Mouse (Mus musculus): Measurements from ENCODE around the gene Ppp1r13b. TPM values are rescaled to one million over a fixed set of nuclear protein-coding genes. Genes with fewer than 3 reads are reported as not detected.

Ppp1r13b gene
- polyA plus RNA-seq, 1 experiment from 2014 or later = 6.3 TPM

DNA sequence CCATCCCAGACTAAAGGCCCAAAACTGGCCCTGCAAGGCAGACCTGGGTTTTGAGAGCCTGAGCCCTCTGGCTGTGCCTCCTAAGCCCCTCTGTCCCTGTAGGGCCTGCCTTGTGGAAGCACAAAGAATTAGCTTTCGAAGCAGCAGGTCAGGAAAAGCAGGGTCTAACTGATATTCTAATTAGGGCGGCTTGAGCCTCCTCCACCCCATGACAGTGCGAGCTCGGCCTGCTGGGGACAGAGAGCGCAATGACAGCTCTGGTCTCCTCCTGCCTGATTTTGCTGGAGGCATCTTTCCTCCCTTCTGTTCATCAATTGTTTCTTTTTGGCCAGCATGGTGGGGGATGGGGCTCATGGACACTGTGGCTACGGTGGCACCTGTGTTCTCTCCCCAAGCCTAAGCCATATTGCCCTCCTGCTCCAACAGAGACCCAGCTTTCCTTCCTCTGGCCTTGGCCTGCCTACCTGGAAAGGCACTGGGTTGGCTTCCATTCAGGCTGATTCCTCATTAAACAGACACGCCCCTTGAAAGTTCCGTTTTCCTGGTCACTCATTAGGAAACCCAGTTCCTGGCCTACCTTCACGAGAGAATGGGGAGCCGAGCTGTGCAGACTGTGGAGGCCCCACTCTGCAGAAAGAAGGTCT is 35.6 kb upstream of the Ppp1r13b start:
- Histone ChIP-seq H3K9me3 (ENCODE audit: control insufficient read depth, low read length) (no peaks in the 10 kb centered on the region), H3K27ac (ENCODE audit: low read depth, low read length) (no peak overlapping the region), H3K27me3 (ENCODE audit: control insufficient read depth, insufficient read depth, low read length) (no peaks in the 10 kb centered on the region), H3K4me2 (no peak overlapping the region), H3K4me1 (ENCODE audit: control insufficient read depth, insufficient read depth, low read length) (peaks cover 3% of the 10 kb centered on the region; the same call in 1 of the 2 replicates), H3K9ac (ENCODE audit: low read length) (0 out of 2 replicates have a peak overlapping the region, but pooled peaks have one; percentile 2), H3K4me3 (ENCODE audit: low read depth, low read length) (no peak overlapping the region), H3K36me3 (ENCODE audit: control insufficient read depth, insufficient read depth, low read length) (no peaks in the 10 kb centered on the region)
- ATAC-seq (ENCODE audit: low FRiP score) (no peak), DNase-seq (ENCODE audit: low spot score, missing footprints) (peak; percentile 76)
- 66% methylated on average over 10 of the region's 10 CpGs for WGBS

DNA sequence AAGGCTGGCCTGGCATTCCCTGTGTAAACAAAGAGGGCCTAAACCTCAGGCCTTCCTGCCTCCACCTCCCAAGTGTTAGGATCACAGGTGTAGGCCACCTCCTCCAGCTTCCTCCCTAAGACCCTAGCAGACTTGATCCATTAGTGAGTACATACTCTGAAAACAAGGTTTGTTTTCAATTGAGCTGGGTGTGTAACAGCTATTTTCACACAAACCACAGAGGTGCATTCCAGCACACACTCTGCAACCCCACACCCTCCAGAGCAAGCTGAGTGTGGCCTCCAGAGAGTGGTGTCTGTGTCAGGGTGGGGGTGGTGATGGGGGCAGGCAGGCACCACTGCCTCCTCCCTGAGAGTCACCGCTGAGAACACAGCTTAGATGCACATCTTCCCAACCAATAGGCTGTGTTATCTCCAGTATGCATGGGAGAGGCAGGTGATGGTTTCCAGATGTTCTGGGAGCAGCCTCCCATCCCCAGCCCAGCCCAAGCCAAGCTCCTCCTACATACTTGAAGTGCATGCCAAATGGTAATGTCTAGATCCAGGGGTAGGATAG is 30.8 kb upstream of the Ppp1r13b start:
- 71% methylated on average over 1 of the region's 1 CpGs for WGBS
- DNase-seq (ENCODE audit: low spot score, missing footprints) = peak; percentile 66

DNA sequence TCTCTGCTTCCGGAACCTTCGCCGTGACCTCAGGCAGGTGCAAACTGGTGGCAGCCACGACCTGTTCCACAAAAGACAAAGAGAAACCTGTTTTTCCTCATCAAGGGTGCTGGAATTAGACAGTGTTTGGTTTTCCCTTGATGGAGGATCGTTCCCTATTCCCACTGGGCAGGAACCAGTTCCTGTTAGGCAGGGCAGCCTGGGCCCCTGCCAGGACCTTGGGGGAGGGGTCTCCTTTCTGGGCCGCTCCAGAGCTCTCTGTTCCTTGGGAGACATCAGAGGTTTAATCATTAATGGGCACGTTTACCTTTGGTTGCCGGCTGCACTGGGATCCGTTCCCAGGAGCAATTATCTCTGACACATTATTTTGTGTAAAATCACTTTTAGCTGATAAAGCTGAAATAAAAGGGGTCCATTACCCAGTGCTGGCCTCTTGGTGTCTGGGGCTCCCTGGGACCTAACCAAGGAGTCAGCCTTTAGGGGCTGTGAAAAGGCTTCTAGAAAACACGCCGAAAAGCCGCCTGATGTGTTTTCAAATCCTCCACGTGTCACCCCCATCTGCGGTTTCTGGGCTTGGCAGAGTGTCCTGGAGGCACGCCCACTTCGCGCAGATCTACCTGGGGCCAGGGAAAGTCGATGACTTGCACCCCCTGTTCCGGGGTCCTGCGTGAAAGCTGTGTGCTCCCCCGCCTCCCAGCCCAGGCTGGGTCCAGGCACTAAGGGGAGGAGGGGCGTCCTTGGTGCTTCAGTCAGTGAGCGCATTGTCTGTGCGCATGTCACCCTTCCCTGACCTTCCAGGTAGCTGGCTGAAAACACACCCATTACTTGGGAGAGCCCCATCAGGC is 29.0 kb upstream of the Ppp1r13b start:
- ATAC-seq (ENCODE audit: low FRiP score) = no peak
- WGBS = 50% methylated on average over 24 of the region's 24 CpGs

More for the DNA sequence above, 30.8 kb upstream of the Ppp1r13b start:
- no peak overlapping the region for H3K4me3 ChIP-seq (ENCODE audit: low read depth, low read length)
- no peak overlapping the region for H3K9ac ChIP-seq (ENCODE audit: low read length)
- ATAC-seq (ENCODE audit: low FRiP score) = no peak
- H3K4me2 ChIP-seq = no peak overlapping the region
- peaks cover 3% of the 10 kb centered on the region; the same call in 1 of the 2 replicates for H3K4me1 ChIP-seq (ENCODE audit: control insufficient read depth, insufficient read depth, low read length)
- no peaks in the 10 kb centered on the region for H3K9me3 ChIP-seq (ENCODE audit: control insufficient read depth, low read length)
- no peaks in the 10 kb centered on the region for H3K36me3 ChIP-seq (ENCODE audit: control insufficient read depth, insufficient read depth, low read length)
- H3K27ac ChIP-seq (ENCODE audit: low read depth, low read length) = no peak overlapping the region
- H3K27me3 ChIP-seq (ENCODE audit: control insufficient read depth, insufficient read depth, low read length) = no peaks in the 10 kb centered on the region

DNA sequence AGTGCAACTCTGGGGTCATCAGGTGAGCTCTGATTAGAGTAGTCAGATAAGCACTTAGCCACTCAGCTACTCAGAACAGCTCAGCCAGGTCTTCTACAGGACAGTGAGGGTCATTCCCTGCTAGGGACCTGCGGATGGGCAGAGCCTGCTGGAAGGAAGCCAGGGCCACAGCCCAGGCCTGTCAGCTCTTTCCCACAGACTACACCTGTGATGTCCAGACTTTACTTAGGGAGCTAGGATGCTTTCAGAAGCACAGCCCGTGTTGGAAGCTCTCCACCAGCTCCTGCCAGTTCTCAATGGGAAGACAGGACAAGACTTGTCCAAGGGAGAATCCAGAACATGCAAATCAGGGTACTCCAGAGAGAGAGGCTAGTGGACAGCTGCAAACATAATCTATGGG is 26.1 kb upstream of the Ppp1r13b start:
- H3K27me3 ChIP-seq (ENCODE audit: control insufficient read depth, insufficient read depth, low read length) = no peaks in the 10 kb centered on the region
- H3K36me3 ChIP-seq (ENCODE audit: control insufficient read depth, insufficient read depth, low read length) = no peaks in the 10 kb centered on the region
- H3K4me2 ChIP-seq = no peak overlapping the region
- no peaks in the 10 kb centered on the region for H3K9me3 ChIP-seq (ENCODE audit: control insufficient read depth, low read length)
- H3K4me3 ChIP-seq (ENCODE audit: low read depth, low read length) = no peak overlapping the region
- H3K27ac ChIP-seq (ENCODE audit: low read depth, low read length) = no peak overlapping the region
- 87% methylated on average over 2 of the region's 2 CpGs for whole genome bisulfite sequencing
- peak; percentile 79 for DNase-seq (ENCODE audit: low spot score, missing footprints)
- no peak overlapping the region for H3K9ac ChIP-seq (ENCODE audit: low read length)
- no peaks in the 10 kb centered on the region for H3K4me1 ChIP-seq (ENCODE audit: control insufficient read depth, insufficient read depth, low read length)
- ATAC-seq (ENCODE audit: low FRiP score) = no peak

More for the DNA sequence above, 29.0 kb upstream of the Ppp1r13b start:
- peak; percentile 66 for DNase-seq (ENCODE audit: low spot score, missing footprints)
- H3K4me3 ChIP-seq (ENCODE audit: low read depth, low read length) = no peak overlapping the region
- no peaks in the 10 kb centered on the region for H3K27me3 ChIP-seq (ENCODE audit: control insufficient read depth, insufficient read depth, low read length)
- no peak overlapping the region for H3K27ac ChIP-seq (ENCODE audit: low read depth, low read length)
- no peak overlapping the region for H3K4me2 ChIP-seq
- H3K36me3 ChIP-seq (ENCODE audit: control insufficient read depth, insufficient read depth, low read length) = no peaks in the 10 kb centered on the region
- no peaks in the 10 kb centered on the region for H3K9me3 ChIP-seq (ENCODE audit: control insufficient read depth, low read length)
- H3K9ac ChIP-seq (ENCODE audit: low read length) = no peak overlapping the region
- H3K4me1 ChIP-seq (ENCODE audit: control insufficient read depth, insufficient read depth, low read length) = no peaks in the 10 kb centered on the region

DNA sequence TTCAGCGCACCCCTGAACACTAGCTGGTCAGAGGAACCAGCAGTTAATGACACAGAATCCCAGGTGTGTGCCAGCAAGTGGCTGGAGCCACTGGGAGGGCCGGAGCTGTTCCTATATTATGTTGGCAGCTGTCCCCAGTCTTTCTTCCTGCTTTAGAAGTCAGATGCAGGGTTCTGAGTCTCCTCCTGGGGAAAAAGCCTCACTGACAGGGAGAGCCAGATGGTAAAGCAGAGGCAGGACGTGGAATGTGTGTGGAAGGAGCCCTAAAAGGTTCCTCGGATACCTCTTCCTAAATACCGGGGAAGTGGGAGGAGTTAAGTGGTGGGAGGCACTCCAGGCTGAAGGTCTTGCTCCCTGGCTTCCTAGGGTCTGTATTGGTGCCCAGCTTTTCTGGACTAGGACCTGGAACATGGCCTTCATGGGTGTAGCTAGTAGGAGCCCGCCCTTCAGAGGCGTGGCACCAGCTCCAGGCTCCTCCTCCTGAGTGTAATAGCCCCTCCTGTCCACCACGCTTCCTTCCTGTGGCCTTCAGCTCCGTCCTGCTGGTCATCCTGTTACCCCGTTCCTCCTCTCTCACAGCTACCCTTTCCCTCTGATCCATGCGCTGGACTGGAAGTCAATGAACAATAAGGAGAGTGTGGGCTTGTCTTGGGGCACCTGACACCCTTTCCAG is 25.3 kb upstream of the Ppp1r13b start:
- Histone ChIP-seq H3K27ac (ENCODE audit: low read depth, low read length) (no peak overlapping the region), H3K9me3 (ENCODE audit: control insufficient read depth, low read length) (no peaks in the 10 kb centered on the region), H3K27me3 (ENCODE audit: control insufficient read depth, insufficient read depth, low read length) (no peaks in the 10 kb centered on the region), H3K4me1 (ENCODE audit: control insufficient read depth, insufficient read depth, low read length) (no peaks in the 10 kb centered on the region), H3K4me3 (ENCODE audit: low read depth, low read length) (no peak overlapping the region), H3K4me2 (no peak overlapping the region), H3K9ac (ENCODE audit: low read length) (no peak overlapping the region), H3K36me3 (ENCODE audit: control insufficient read depth, insufficient read depth, low read length) (no peaks in the 10 kb centered on the region)
- ATAC-seq (ENCODE audit: low FRiP score) (no peak), DNase-seq (ENCODE audit: low spot score, missing footprints) (peak; percentile 51)
- 70% methylated on average over 11 of the region's 11 CpGs for WGBS

DNA sequence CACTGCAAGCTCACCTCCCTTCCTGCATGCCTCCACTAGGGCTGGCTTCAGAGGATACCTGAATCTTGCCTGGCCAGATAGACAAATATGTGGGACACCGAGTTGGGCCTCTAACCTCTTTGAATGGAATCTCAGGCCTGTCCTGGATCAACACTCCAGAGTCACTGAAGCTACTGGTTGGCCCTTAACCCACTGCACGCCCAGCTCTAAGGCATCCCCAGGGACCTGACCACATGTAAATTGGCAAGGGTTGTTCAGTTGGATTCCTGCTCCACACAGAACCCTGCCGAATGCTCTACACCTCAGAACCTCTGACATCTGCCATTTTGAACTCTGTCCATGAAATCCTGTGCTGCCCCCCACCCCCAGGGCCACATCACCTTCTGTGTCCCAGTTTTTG is 24.6 kb upstream of the Ppp1r13b start:
- Histone ChIP-seq H3K27me3 (ENCODE audit: control insufficient read depth, insufficient read depth, low read length) (no peaks in the 10 kb centered on the region), H3K4me3 (ENCODE audit: low read depth, low read length) (no peak overlapping the region), H3K27ac (ENCODE audit: low read depth, low read length) (no peak overlapping the region), H3K4me1 (ENCODE audit: control insufficient read depth, insufficient read depth, low read length) (no peaks in the 10 kb centered on the region), H3K4me2 (no peak overlapping the region), H3K9me3 (ENCODE audit: control insufficient read depth, low read length) (no peaks in the 10 kb centered on the region), H3K9ac (ENCODE audit: low read length) (no peak overlapping the region), H3K36me3 (ENCODE audit: control insufficient read depth, insufficient read depth, low read length) (no peaks in the 10 kb centered on the region)
- DNase-seq (ENCODE audit: low spot score, missing footprints) = peak; percentile 79
- 66% methylated on average over 3 of the region's 3 CpGs for WGBS
- ATAC-seq (ENCODE audit: low FRiP score) = no peak

DNA sequence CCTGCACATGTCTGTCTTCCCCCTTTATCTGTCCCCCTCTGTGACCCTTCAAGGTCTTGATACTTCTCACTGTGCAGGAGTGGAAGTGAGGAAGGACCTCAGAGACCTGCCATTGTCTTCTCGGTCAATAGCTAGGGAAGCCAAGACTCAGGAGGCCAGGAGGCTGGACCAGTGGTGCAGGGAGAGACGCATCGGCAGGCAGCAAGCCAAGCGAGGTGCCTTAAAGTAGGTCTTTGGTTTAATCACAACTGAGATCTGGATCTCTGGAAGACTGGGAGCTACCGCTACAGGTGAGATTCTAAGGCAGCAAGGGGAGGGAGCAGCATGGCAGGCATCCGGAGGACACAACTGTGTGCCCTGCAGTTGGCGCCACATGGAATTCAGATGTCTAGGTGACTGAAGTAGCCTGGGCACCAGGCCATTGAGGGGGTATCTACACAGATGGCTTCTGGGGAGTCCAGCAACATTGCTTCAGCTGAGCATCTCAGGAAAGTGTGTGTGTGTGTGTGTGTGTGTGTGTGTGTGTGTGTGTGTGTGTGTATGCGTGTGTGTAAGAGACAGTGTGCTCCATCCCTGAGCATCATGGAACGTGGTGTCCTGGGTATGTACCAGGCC is 23.6 kb upstream of the Ppp1r13b start:
- 83% methylated on average over 9 of the region's 9 CpGs for WGBS
- H3K9ac ChIP-seq (ENCODE audit: low read length) = no peak overlapping the region
- H3K4me2 ChIP-seq = no peak overlapping the region
- H3K27me3 ChIP-seq (ENCODE audit: control insufficient read depth, insufficient read depth, low read length) = no peaks in the 10 kb centered on the region
- no peak for ATAC-seq (ENCODE audit: low FRiP score)
- DNase-seq (ENCODE audit: low spot score, missing footprints) = peak; percentile 10
- no peak overlapping the region for H3K27ac ChIP-seq (ENCODE audit: low read depth, low read length)
- H3K36me3 ChIP-seq (ENCODE audit: control insufficient read depth, insufficient read depth, low read length) = no peaks in the 10 kb centered on the region
- no peaks in the 10 kb centered on the region for H3K9me3 ChIP-seq (ENCODE audit: control insufficient read depth, low read length)
- no peak overlapping the region for H3K4me3 ChIP-seq (ENCODE audit: low read depth, low read length)
- H3K4me1 ChIP-seq (ENCODE audit: control insufficient read depth, insufficient read depth, low read length) = no peaks in the 10 kb centered on the region

DNA sequence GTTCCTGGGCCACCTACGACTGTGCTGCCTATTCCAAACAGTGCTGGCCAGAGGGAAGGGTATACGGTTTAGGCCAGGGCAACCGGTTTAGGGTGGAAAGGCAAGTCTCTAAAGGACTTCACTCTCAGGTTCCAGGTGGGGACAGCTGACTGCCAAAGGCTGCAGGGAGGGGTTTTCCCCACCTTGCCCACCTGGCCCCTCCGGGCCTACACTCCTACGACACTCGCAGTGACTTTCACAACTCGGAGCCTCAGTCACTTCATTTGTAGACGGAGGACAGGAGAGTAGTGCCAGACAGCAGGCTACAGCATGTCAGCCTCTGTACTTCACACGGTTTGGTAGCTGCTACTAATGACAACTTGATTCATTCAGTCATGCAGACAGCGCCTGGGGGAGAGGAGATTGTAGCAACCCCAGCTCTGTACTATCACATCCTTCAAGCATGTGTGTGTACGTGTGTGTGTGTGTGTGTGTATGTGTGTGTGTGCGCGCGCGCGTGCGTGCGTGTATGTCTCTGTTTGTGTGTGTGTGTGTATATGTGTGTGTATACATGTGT is 20.6 kb upstream of the Ppp1r13b start:
- Histone ChIP-seq H3K9me3 (ENCODE audit: control insufficient read depth, low read length) (no peaks in the 10 kb centered on the region), H3K4me3 (ENCODE audit: low read depth, low read length) (no peak overlapping the region), H3K4me2 (no peak overlapping the region), H3K36me3 (ENCODE audit: control insufficient read depth, insufficient read depth, low read length) (no peaks in the 10 kb centered on the region), H3K9ac (ENCODE audit: low read length) (no peak overlapping the region), H3K4me1 (ENCODE audit: control insufficient read depth, insufficient read depth, low read length) (no peaks in the 10 kb centered on the region), H3K27ac (ENCODE audit: low read depth, low read length) (no peak overlapping the region), H3K27me3 (ENCODE audit: control insufficient read depth, insufficient read depth, low read length) (no peaks in the 10 kb centered on the region)
- DNase-seq (ENCODE audit: low spot score, missing footprints) (no peak), ATAC-seq (ENCODE audit: low FRiP score) (no peak)
- WGBS = 89% methylated on average over 18 of the region's 18 CpGs

All from midbrain, embryonic 11.5 days (tissue).